Mouse (Mus musculus) ES-Bruce4 (cell line): ENCODE data around the gene Wwc2. TPM values are rescaled to one million over a fixed set of nuclear protein-coding genes. Genes with fewer than 3 reads are reported as not detected.

ENCODE experiments used
- H3K27ac ChIP-seq: 2 replicates; pipeline ENCODE4 v1.5.1; 2012; ENCODE audit warnings: low read length, inconsistent platforms; ENCODE audit not compliant: insufficient read depth
- H3K27me3 ChIP-seq: 2 replicates; pipeline ENCODE4 v1.6.1; 2012; ENCODE audit warnings: mild to moderate bottlenecking, low read length, inconsistent platforms; ENCODE audit not compliant: control insufficient read depth, poor library complexity, insufficient read depth, severe bottlenecking
- H3K36me3 ChIP-seq: 2 replicates; pipeline ENCODE4 v1.6.1; 2012; ENCODE audit warnings: inconsistent platforms, mild to moderate bottlenecking, low read length, moderate library complexity; ENCODE audit not compliant: control insufficient read depth, poor library complexity, insufficient read depth, severe bottlenecking
- H3K4me1 ChIP-seq: one replicate; pipeline ENCODE4 v1.8.1; 2011; ENCODE audit warnings: low read length; ENCODE audit not compliant: control insufficient read depth, insufficient read depth
- H3K4me3 ChIP-seq: 2 replicates; pipeline ENCODE4 v1.5.1; 2011; ENCODE audit warnings: low read depth, mild to moderate bottlenecking, low read length
- H3K9ac ChIP-seq: 2 replicates; pipeline ENCODE4 v1.6.1; 2012; ENCODE audit warnings: low read depth, mild to moderate bottlenecking, inconsistent platforms; ENCODE audit not compliant: poor library complexity, severe bottlenecking
- H3K9me3 ChIP-seq: replicated peaks from 2 replicates; pipeline ENCODE4 v1.6.1; 2012; ENCODE audit warnings: mild to moderate bottlenecking, low read length, inconsistent platforms; ENCODE audit not compliant: control insufficient read depth, poor library complexity, insufficient read depth, severe bottlenecking
- CTCF ChIP-seq: IDR thresholded peaks from one replicate; pipeline ENCODE4 v1.8.1; 2011; ENCODE audit warnings: low read depth, low read length
- EP300 ChIP-seq: IDR thresholded peaks from 2 replicates; pipeline ENCODE4 v1.6.1; 2011; ENCODE audit warnings: low read depth, low read length; ENCODE audit not compliant: insufficient read depth
- POLR2A ChIP-seq: IDR thresholded peaks from one replicate; pipeline ENCODE4 v1.8.1; 2011; ENCODE audit warnings: low read length; ENCODE audit not compliant: insufficient read depth
- polyA plus RNA-seq: library from polyadenylated mRNA; stranded (reverse); fragments of >200 nt; gene quantifications from 2 replicates; pipeline ENCODE4 v1.2.4, GENCODE M21; 2011; ENCODE audit warnings: low read depth; ENCODE audit not compliant: missing spikeins, insufficient read depth, insufficient read length

Gene Wwc2
- polyA plus RNA-seq, 1 experiment = 42.2 TPM

GRCm38 (mm10) chr8:47939933-47940870 is 50.5 kb downstream of the Wwc2 start:
- no peak overlapping the region for H3K9ac ChIP-seq
- TF ChIP-seq CTCF = no peak
- no peak for TF ChIP-seq POLR2A
- no peak for TF ChIP-seq EP300
- no peak overlapping the region for H3K4me3 ChIP-seq
- no peaks in the 10 kb centered on the region for H3K4me1 ChIP-seq
- H3K9me3 ChIP-seq = no peaks in the 10 kb centered on the region
- H3K27me3 ChIP-seq = no peaks in the 10 kb centered on the region
- no peaks in the 10 kb centered on the region for H3K36me3 ChIP-seq
- no peak overlapping the region for H3K27ac ChIP-seq

GRCm38 (mm10) chr8:47939217-47939616 is 51.5 kb downstream of the Wwc2 start:
- H3K9me3 ChIP-seq = no peaks in the 10 kb centered on the region
- H3K36me3 ChIP-seq = no peaks in the 10 kb centered on the region
- H3K9ac ChIP-seq = no peak overlapping the region
- no peak overlapping the region for H3K4me3 ChIP-seq
- H3K4me1 ChIP-seq = no peaks in the 10 kb centered on the region
- TF ChIP-seq CTCF = no peak
- TF ChIP-seq EP300 = no peak
- TF ChIP-seq POLR2A = no peak
- no peak overlapping the region for H3K27ac ChIP-seq
- H3K27me3 ChIP-seq = no peaks in the 10 kb centered on the region

GRCm38 (mm10) chr8:47936386-47936785 is 54.3 kb downstream of the Wwc2 start:
- Histone ChIP-seq H3K9me3 (no peaks in the 10 kb centered on the region), H3K36me3 (no peaks in the 10 kb centered on the region), H3K4me1 (no peaks in the 10 kb centered on the region), H3K9ac (no peak overlapping the region), H3K27ac (no peak overlapping the region), H3K4me3 (no peak overlapping the region), H3K27me3 (no peaks in the 10 kb centered on the region)
- TF ChIP-seq POLR2A = no peak
- no peak for TF ChIP-seq CTCF
- TF ChIP-seq EP300 = no peak

GRCm38 (mm10) chr8:47935461-47935860 is 55.3 kb downstream of the Wwc2 start:
- no peak overlapping the region for H3K9ac ChIP-seq
- no peaks in the 10 kb centered on the region for H3K36me3 ChIP-seq
- H3K4me1 ChIP-seq = no peaks in the 10 kb centered on the region
- no peak overlapping the region for H3K27ac ChIP-seq
- no peaks in the 10 kb centered on the region for H3K27me3 ChIP-seq
- TF ChIP-seq POLR2A (no peak), EP300 (no peak), CTCF (no peak)
- H3K9me3 ChIP-seq = no peaks in the 10 kb centered on the region
- no peak overlapping the region for H3K4me3 ChIP-seq

- TF ChIP-seq POLR2A = no peak
- no peak for TF ChIP-seq EP300
- no peak for TF ChIP-seq CTCF
- H3K27me3 ChIP-seq = no peaks in the 10 kb centered on the region
- H3K27ac ChIP-seq = no peak overlapping the region
- no peak overlapping the region for H3K9ac ChIP-seq
- H3K36me3 ChIP-seq = no peaks in the 10 kb centered on the region
- H3K4me1 ChIP-seq = no peaks in the 10 kb centered on the region
- no peak overlapping the region for H3K4me3 ChIP-seq
- H3K9me3 ChIP-seq = no peaks in the 10 kb centered on the region
Observed at GRCm38 (mm10) chr8:47933087-47933486, 57.6 kb downstream of the Wwc2 start.

GRCm38 (mm10) chr8:47932028-47932790 is 58.5 kb downstream of the Wwc2 start:
- Histone ChIP-seq H3K9ac (no peak overlapping the region), H3K4me3 (no peak overlapping the region), H3K27me3 (no peaks in the 10 kb centered on the region), H3K9me3 (no peaks in the 10 kb centered on the region), H3K36me3 (no peaks in the 10 kb centered on the region), H3K4me1 (no peaks in the 10 kb centered on the region), H3K27ac (no peak overlapping the region)
- TF ChIP-seq EP300 (no peak), CTCF (peak; percentile 45)
